In the genomic region with DNA sequence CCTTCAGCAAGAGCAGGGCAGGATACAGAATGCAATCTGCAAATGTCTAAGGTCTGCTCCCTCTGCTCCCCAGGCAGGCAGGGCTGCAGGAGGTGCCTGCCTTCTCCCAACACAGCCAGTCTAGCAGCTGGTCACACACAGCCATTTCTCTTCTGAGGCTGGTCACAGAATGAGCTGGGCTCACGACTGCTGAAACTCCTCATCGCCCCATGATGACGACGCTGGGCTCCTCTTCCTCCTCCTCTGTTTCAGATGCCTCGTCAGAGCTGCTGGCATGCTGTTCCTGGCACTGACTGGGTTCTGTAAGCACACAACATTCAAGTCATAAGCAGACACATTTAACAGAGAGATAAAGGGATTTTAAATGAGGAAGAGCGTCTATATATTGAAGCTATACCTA, we compare ENCODE assay signal across 26 mouse cellular contexts. TPM values are rescaled to one million over a fixed set of nuclear protein-coding genes. Genes with fewer than 3 reads are reported as not detected.
DNase-seq lines count a peak whose midpoint lies in the region; ATAC-seq and TF ChIP-seq lines count a peak whose summit lies in the region.
"Had no signal": no experiment of that assay in that cellular context is flagged by ENCODE, and none has a peak within 500 bp of the region (broad histone marks: within the 10 kb centered on the region; RNA-seq: fewer than 3 reads in every experiment).

No protein-coding gene starts in this region.

- H3K27ac ChIP-seq in layer of hippocampus, adult 2 months = peak overlapping the region; percentile 94
- H3K27ac ChIP-seq: forebrain, embryonic 10.5 days; forebrain, embryonic 13.5 days; heart, embryonic 15.5 days; hindbrain, embryonic 10.5 days; hindbrain, embryonic 13.5 days had no signal

- no peak for DNase-seq in frontal cortex, postnatal 14 days (ENCODE audit: low spot score in 2 of 2)
- DNase-seq in layer of hippocampus, adult 2 months (ENCODE audit: low spot score in 2 of 2) = peak; percentile 49 to 50
- no peak for DNase-seq in layer of hippocampus, adult 9-11 months
- DNase-seq in brain, adult 2 months (ENCODE audit: low read depth, low spot score) = peak; percentile 69
- no peak for DNase-seq in retina, postnatal 1 day
- DNase-seq: adrenal gland, postnatal 10 days; adrenal gland, postnatal 36 days; B cell, adult 2 months; cerebellum, adult 11 months; cerebellum, adult 2 months; cerebellum, adult 9-11 months; cerebellum, postnatal 25 days; gastrocnemius, postnatal 25 days; heart, adult 18-20 months; heart, postnatal 10 days; heart, postnatal 36 days had no signal

- peak; percentile 60; the same call in 1 of the 2 replicates for ATAC-seq in frontal cortex, adult (ENCODE audit: low TSS enrichment)
- ATAC-seq: forebrain, embryonic 13.5 days; forebrain, embryonic 16.5 days; hindbrain, embryonic 16.5 days; Patski had no signal

- TF ChIP-seq CTCF in layer of hippocampus, adult 2 months (conservative IDR thresholded peaks at IDR 0.05) = no peak

- H3K4me3 ChIP-seq in layer of hippocampus, adult 2 months = no peak overlapping the region
- H3K4me3 ChIP-seq: forebrain, embryonic 10.5 days; forebrain, embryonic 13.5 days; heart, embryonic 12.5 days; heart, embryonic 15.5 days; hindbrain, embryonic 10.5 days; hindbrain, embryonic 13.5 days had no signal

RNA-seq across cellular contexts. Expression of gene Orai2, which starts 10.7 kb away (rescaled TPM):
- 100 to 1,000 TPM; 148 to 150 TPM for total RNA-seq in layer of hippocampus, adult 2 months (2021)

RNA-seq across cellular contexts. Expression of gene Prkrip1, which starts 17.6 kb away (rescaled TPM):
- total RNA-seq in layer of hippocampus, adult 2 months (2021) = 10 to 100 TPM; 31.8 to 35.6 TPM

RNA-seq across cellular contexts. Expression of gene Alkbh4, which starts 45.3 kb away (rescaled TPM):
- total RNA-seq in layer of hippocampus, adult 2 months (2021) = 10 to 100 TPM; 10.1 to 11.6 TPM

RNA-seq across cellular contexts. Expression of gene Lrwd1, which starts 45.3 kb away (rescaled TPM):
- total RNA-seq in layer of hippocampus, adult 2 months (2021) = 10 to 100 TPM; 15.7 to 16.9 TPM

Comparison
In these comparisons a context has a peak if more than half of its experiments do, and no peak if none do; other contexts are left out.
1. DNase-seq: peak in layer of hippocampus, adult 2 months (2 of 2) and brain, adult 2 months (single experiment); none in frontal cortex, postnatal 14 days (0 of 2), layer of hippocampus, adult 9-11 months (single experiment) and retina, postnatal 1 day (single experiment).